Mouse (Mus musculus): Measurements from ENCODE around the gene Tnfrsf8.
"Not testable (repeated sequence)": the region's sequence is repeated elsewhere in the genome, so short reads cannot be mapped to it uniquely, and the experiment has no call there.

Gene Tnfrsf8

DNA sequence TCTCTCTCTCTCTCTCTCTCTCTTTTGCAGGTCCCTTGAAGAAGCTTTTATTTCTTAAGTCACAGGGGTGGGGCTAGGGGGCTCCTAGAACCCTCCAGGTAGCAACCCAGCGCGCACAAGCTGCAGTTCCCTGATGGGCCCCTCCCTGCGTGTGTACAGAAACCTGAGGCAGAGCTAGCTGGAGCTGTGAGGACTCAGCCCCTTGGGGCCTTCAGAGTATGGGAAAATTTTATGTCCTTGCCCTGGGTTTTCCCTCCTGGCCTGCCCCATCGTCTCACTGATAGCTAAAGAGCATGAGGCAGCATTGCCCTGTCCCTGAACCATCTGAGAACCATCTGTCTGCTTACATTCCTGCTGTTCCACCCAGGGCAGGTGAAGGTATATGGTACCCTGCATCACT, 8.5 kb downstream of the Tnfrsf8 start:
- no peak for DNase-seq

- DNase-seq = not testable (repeated sequence)
These were observed 9.2 kb downstream of the Tnfrsf8 start for GRCm38 (mm10) chr4:145305661-145306362.

GRCm38 (mm10) chr4:145304109-145304508, 10.9 kb downstream of the Tnfrsf8 start:
- DNase-seq = no peak

GRCm38 (mm10) chr4:145302106-145302505, 12.9 kb downstream of the Tnfrsf8 start:
- DNase-seq = no peak

DNA sequence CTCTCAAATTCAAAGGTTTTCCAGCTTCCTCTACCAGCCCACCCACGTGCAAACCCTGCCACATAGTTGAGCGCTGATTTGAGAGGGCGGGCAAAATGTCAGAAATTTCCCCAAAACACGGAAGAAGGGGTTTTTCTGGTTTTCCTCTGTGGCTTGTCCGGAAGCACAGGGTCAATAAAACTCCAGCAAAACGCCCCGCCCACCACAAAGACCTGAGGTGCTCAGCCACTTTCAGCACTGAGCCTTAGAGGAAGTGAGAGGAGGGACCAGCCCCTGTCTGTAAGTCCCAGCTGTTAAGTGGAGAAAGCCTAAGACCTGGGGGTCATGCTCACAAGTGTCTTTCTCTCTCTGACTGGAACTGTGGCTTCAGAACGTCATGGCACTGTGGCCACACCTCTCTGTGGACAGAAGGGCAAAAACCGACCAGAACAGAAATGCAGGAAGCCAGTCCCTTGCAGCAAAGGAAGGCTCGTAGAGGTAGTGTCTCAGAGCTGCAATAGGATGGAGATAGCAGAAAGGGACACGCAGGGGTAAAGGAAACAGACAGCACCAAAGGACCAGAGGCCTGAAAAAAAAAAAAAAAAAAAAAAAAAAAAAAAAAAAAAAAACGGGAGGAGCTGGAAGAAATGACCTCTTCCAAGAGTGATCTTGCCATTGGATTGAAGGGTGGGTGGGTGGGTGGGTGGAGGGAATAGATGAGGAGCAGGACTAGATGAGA, 14.6 kb downstream of the Tnfrsf8 start:
- peak; percentile 20 for DNase-seq

- DNase-seq = no peak
These were observed 15.6 kb downstream of the Tnfrsf8 start for GRCm38 (mm10) chr4:145299355-145299754.

DNA sequence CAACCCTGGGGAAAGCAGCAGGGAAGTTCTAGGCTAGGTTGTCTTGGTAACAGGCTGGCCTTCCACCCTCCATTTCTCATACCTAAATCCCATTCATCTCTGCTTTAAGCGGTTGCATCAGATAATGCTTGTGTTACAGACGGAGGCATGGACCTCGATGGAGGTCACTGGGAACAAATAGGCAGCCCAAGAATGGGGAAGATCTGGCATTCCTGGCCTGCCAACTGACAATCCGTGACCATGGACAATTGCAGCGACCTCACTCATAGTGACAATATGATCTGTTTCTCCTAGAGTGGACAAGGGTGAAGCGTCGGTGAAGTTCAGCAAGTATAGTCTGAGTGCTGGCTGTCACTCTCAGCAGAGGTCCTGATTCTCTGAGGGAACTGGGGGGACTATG, 16.1 kb downstream of the Tnfrsf8 start:
- no peak for DNase-seq

GRCm38 (mm10) chr4:145295589-145296300, 19.2 kb downstream of the Tnfrsf8 start:
- peak; percentile 81 for DNase-seq

DNA sequence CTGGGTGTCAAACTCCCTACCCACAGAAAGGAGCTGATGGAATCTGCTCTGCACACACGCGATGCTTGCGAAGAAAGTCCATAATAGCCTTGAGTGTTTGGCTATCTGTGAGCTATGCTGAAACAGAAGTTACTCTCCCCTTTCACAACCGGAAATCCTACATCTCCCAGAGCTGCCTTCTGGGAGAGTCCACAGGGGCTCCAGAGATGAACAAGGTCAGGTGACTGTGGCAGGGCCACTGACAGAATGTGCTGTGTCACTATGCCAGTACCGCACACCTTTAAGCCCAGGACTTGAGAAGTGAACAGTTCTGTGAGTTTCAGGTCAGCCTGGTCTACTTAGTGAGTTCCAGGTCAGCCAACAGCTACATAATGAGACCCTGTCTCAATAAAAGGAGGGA, 20.4 kb downstream of the Tnfrsf8 start:
- no peak for DNase-seq

GRCm38 (mm10) chr4:145286369-145287120, 28.4 kb downstream of the Tnfrsf8 start:
- DNase-seq = peak; percentile 78

DNA sequence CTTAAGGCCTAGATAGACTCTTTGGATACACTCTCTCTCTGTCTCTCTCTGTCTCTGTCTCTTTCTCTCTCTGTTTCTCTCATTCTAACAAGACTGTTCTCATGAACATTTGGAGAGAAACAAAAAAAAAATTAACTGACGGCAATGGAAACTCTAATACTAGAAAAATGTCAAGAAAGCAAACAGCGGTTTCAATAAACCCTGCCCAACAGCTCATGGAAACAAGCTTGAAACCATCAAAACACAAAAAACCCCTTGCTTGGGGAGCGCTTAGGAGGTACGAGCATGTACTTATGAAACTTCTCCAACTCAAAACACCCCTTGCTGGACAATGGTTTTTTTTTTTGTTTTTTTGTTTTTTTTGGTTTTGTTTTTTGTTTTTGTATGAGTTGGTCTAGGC, 30.3 kb downstream of the Tnfrsf8 start:
- DNase-seq = no peak

DNA sequence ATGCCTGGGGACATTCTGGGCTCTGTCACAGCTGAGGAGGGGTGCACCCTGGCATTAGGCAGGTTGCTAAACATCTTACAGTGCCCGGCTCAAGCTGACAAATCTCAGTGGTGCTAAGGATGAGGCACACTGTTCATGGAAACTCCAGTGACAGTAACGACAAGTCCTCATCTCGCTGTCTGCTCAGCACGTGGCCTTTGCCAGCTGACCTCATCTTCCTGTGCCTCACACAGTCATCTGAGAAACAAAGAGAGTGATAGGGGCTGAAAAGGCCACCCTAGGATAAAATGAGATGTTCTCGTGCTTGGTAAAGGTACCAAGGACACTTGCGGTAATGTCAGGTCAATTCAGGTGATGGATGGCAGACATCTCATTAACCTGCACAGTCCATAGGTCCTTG, 31.5 kb downstream of the Tnfrsf8 start:
- no peak for DNase-seq

DNA sequence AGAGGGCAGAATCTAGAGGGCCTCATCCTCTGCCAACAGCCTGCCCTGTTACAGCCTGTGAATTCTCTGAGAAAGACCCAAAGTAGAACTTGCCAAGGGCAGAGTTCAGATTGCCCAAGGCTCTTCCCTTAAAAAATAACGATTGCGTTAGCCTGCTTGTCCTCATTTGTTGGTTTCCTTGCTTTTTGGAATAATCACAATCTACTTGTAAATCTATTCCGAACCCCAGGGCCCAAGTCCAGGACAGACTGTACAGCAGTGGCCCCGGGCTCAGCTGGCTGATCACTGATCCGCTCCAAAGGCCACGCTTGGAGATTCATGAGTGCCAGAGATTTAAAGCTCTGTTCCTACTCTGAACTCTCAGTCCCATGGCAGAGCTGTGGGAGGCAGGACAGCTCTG, 34.0 kb downstream of the Tnfrsf8 start:
- DNase-seq = peak; percentile 30

DNA sequence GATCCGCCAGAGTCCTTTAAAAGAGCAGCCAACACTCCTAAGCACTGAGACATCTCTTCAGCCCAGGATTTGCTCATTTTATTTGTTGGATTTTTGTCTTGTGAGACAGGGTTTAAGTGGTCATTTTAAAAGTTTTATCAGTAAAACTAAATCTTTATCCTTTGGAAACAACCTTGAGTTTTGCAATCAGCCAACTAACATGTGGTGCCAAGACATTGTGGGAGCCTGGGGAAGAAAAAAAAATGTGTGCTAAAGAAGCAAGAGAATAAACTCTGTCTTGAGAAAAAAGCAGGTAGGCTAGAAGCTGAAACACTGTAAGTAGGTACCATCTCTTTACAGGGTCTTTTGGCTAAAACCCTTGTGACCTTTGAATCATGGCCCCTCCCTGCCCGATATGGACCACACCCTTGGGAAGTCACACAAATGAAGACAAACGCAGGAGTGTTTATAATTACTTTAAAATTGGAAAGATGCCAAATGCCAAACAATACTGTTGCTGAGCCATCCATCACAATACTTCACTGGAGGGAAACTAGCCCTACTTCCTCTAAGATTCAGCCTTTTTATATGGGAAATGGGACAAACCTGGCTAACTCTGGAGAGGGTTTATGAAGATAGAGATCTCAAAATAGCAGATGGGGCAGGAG, 36.1 kb downstream of the Tnfrsf8 start:
- no peak for DNase-seq

DNA sequence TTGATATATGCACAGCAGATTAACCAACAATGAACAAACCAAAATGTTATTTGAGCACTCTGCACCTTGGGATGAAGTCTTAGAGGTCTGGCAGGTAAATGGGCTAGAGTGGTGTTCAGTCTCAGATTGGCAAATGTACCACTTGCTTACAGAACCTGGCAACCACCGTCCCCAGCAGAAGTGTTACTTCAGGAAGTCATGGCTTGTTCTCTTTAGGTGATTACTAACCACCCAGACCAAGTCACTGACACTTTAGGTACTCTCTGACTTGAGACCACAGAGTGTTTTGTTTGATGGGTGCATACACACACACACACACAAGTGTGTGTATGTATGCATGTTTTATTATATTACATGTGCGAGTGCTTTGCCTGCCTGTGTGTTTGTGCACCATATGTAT, 36.7 kb downstream of the Tnfrsf8 start:
- no peak for DNase-seq

DNA sequence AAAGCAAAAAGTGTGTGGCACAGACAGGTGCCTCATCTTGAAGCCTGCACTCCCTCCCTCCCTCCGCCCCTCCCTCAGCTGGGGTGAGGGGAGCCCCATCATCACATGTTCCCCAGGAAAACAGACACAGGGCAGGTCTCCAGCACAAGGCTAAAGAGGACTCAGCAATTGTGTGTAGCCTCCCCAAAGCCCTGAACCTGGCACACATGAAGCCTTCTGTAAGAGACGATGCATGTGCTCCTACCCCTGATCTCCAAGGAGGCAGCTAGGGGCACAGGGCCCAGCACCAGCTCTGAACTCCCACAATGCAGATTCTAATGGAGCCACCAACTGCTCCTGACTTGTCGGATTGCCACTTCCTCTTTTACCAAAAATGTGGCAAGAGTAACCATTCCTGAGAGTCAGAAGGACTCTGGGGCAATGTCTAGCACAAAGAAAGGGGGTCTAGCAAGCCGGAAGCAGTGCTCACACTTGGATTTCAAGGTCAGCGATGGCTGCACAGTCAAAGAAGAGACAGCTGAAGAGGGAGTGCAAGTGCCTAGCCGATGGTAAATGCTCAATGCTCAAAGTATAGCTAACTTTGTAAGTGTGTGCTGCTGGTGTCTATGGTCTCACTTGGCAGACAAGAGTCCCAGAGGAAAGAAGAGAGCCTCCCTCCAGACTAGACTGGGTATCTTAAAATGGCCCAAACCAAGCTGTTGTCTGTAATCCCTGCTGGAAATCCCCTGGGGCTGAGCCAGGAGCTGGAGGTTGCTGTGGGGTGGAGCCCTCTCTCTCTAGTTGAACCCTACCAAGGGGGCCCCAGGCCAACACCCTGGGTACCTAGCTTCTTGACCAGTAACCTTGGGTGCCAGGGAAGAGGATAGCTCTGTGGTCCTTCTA, 38.4 kb downstream of the Tnfrsf8 start:
- DNase-seq = no peak

DNA sequence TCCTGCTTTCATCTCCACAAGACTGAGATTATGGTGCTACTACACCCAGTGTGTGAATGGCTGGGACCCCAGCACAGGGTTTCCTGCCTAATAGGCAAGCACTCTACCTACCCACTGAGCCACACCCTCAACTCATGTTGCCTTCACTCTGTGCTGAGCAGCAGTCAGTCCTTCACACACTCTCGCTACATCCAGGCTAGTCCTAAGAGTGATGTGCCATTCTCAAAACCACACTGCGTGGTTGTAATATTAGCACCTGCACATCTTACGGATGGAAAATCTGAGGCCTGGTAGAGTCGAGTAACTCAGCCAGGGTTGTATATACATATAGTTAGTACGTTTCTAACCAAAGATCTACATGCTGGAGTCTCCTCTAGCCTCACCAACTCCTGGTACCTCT, 40.1 kb downstream of the Tnfrsf8 start:
- DNase-seq = no peak

DNA sequence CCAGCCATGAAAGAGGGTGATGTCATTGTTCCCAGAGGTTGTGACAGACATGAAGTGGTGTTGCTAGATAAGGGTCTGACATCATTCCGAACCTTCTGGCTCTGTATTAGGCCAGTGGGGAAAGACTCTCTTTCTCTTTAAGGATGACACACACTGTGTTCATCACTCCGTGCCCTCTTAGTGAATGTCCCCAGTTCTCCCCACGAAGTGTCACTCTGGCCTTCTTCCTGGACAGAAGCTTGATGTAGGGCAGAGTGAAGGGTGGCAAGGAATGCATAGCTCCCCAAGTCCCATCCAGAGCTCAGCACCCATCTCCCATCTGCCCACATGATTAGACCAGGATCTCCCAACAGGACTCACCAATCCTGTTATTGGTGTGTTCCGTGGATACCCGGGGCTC, 41.0 kb downstream of the Tnfrsf8 start:
- DNase-seq = no peak

DNA sequence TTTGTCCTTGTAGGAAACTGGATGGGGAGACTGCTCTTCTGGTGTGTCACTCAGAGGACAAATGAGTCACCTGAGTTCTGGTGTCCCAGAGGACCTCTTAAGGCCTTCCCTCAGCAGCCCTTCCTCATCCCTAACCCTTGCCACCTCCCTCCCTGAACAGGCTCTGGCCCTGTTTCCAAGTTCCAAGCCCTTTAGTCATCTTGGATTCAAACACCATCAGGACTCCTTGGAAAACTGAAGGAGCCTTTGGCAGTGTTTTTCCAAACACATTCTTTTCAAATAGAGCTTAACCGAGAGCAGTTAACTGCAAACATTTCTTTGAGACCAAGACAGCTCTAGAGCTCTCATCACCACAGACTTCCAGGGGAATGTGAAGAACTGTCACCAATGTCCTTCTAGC, 42.2 kb downstream of the Tnfrsf8 start:
- DNase-seq = no peak

GRCm38 (mm10) chr4:145271634-145272033, 43.3 kb downstream of the Tnfrsf8 start:
- no peak for DNase-seq

DNA sequence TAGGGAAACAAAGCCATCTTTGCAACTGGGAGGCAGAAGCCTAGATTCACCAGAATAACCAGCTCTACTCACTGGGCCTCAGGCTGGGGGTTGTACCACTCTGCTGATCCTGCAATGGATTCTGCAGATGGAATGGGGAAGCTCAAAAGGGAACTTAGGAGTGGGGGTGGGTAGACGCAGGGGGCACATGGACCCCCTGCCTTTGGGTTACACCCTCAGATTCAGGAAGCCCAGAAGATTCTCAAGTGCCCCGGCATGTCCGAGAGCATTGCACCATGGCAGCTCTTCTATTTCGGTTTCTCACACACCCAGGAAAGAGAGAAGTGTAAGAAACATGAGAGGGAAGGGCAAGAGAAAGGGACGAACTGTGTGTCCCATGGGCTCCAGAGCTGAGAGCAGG, 44.8 kb downstream of the Tnfrsf8 start:
- no peak for DNase-seq

Data from kidney, postnatal 10 days (tissue).